Mouse (Mus musculus): Measurements from ENCODE around the gene Rnf180. TPM values are rescaled to one million over a fixed set of nuclear protein-coding genes. Genes with fewer than 3 reads are reported as not detected.

Rnf180 gene
- polyA plus RNA-seq, 1 experiment: 17.3 TPM

DNA sequence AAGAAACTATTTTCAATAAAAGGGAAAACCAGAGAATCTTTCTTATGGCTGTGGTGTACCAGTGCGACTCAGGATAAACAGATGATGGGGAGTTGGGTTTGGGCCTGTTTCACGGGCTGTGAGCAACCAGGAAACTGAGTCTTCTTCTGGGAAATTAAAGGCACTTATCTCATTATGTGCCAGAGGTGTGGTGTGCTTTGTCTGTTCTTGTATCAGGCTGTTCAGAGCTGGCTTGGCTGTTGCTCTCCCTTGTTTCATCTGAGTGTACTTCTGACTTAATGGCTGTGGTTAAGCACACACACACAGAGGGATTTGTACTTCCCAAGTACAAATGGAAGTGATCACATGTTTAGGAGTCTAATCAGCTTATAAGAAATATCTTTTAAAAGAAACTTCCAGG is 190.2 kb downstream of the Rnf180 start:
- H3K4me1 ChIP-seq (ENCODE audit: control insufficient read depth, insufficient read depth, low read length): no peaks in the 10 kb centered on the region
- no peak for TF ChIP-seq POLR2A (IDR thresholded peaks at IDR 0.05; ENCODE audit: extremely low read depth, insufficient read depth, low read length)
- no peak for TF ChIP-seq CTCF (IDR thresholded peaks at IDR 0.05; ENCODE audit: extremely low read depth, insufficient read depth, low read length)
- no peak overlapping the region for H3K27ac ChIP-seq (ENCODE audit: insufficient read depth, low read length)
- no peak overlapping the region for H3K4me3 ChIP-seq (ENCODE audit: insufficient read depth, low read length)

DNA sequence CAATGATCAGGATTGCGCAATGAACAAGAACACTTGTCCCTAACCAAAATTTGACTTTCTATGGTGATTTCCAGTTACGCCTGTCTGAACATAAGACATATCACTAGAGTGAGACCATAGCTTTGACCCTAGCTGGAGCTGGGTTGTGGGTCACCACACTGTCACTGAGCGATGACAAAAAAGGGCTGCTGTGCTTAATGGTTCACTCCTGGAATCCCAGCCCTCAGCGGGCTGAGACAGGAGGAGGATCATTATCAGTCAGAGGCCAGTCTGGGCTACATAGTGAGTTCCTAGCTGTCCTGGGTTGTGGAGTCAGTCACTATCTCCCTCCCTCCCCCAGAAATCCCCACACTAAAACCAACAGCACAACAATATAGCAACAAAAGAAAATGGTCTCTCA is 193.9 kb downstream of the Rnf180 start:
- TF ChIP-seq CTCF (IDR thresholded peaks at IDR 0.05; ENCODE audit: extremely low read depth, insufficient read depth, low read length) (no peak), POLR2A (IDR thresholded peaks at IDR 0.05; ENCODE audit: extremely low read depth, insufficient read depth, low read length) (no peak)
- no peak overlapping the region for H3K27ac ChIP-seq (ENCODE audit: insufficient read depth, low read length)
- no peak overlapping the region for H3K4me3 ChIP-seq (ENCODE audit: insufficient read depth, low read length)
- H3K4me1 ChIP-seq (ENCODE audit: control insufficient read depth, insufficient read depth, low read length): no peaks in the 10 kb centered on the region

DNA sequence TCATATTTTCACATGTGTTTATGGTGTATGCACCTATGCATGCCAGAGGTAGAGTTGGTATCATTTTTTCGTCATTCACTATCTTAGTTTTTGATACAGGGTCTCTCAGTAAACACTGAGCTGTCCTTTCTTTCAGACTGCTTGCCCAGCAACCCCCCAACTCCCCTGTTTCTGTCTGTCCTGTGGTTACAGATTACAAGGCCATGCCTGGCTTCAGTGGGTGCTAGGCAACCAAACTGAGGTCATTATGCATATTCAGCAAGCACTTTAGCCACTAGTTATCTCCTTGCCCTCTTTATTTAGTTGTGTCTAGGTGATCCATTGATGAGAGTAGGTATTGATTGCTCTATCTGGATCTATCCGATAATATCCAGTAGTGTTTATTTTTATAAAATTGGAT is 198.3 kb downstream of the Rnf180 start:
- H3K4me3 ChIP-seq (ENCODE audit: insufficient read depth, low read length): no peak overlapping the region
- H3K4me1 ChIP-seq (ENCODE audit: control insufficient read depth, insufficient read depth, low read length): no peaks in the 10 kb centered on the region
- H3K27ac ChIP-seq (ENCODE audit: insufficient read depth, low read length): no peak overlapping the region
- no peak for TF ChIP-seq POLR2A (IDR thresholded peaks at IDR 0.05; ENCODE audit: extremely low read depth, insufficient read depth, low read length)
- no peak for TF ChIP-seq CTCF (IDR thresholded peaks at IDR 0.05; ENCODE audit: extremely low read depth, insufficient read depth, low read length)

DNA sequence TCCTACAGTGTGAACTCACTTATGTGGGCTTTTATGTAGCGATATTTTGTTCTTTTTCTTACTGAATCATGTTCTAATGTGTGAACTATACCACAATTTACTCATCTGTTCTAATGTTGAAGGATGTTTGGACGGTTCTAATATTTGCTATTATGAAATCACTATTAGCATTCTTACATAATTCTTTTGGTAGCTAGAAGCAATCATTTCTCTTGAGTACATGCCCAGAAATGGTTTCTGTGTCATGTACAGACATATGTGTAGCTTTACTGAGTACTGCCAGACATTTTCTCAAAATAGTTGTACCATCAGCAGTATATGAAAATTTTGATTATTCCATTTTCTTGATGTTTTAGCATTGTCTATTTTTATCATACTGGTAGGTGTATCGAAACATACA is 205.3 kb downstream of the Rnf180 start:
- H3K4me1 ChIP-seq (ENCODE audit: control insufficient read depth, insufficient read depth, low read length): no peaks in the 10 kb centered on the region
- no peak for TF ChIP-seq CTCF (IDR thresholded peaks at IDR 0.05; ENCODE audit: extremely low read depth, insufficient read depth, low read length)
- no peak for TF ChIP-seq POLR2A (IDR thresholded peaks at IDR 0.05; ENCODE audit: extremely low read depth, insufficient read depth, low read length)
- no peak overlapping the region for H3K27ac ChIP-seq (ENCODE audit: insufficient read depth, low read length)
- H3K4me3 ChIP-seq (ENCODE audit: insufficient read depth, low read length): no peak overlapping the region

DNA sequence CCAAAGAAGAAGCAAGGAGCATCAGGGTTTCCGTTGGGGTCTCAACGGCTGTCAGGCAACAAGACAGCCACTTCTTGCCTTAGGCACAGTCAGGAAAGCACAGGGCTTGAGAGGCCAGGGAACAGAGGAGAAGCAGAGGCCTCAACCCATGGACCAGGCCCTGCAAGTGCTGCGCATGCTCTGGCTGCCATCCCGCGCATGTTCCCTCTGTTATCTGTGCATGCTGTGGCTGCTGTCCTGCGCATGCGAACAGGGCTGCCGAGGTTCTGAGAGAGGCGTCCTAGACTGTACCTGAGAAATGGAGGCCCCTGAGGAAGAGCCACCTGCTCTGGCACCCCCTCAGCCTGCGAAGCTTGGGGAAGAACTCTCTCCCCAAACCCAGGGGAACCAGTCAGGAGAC is 212.8 kb downstream of the Rnf180 start, which contains the start of gene 4933425L06Rik:
Gene 4933425L06Rik (plus strand): TSS at position 261 of the 400 bp plus-strand sequence.
- Histone ChIP-seq H3K4me3 (ENCODE audit: insufficient read depth, low read length) (no peak within 1 kb of the TSS), H3K4me1 (ENCODE audit: control insufficient read depth, insufficient read depth, low read length) (no peaks in the 10 kb centered on the region), H3K27ac (ENCODE audit: insufficient read depth, low read length) (no peak within 1 kb of the TSS)
- TF ChIP-seq CTCF (IDR thresholded peaks at IDR 0.05; ENCODE audit: extremely low read depth, insufficient read depth, low read length): no peak

Other genes with a start within 250 kb of the Rnf180 start
- gene Rgs7bp, start 239.9 kb downstream of the Rnf180 start, polyA plus RNA-seq (2012; rRNA removed): 86.7 and 90.1 TPM in 2 replicates
- gene 4933425L06Rik, start 212.7 kb downstream of the Rnf180 start, polyA plus RNA-seq (2012; rRNA removed): not detected in 2 replicates
- gene Htr1a, start 148.8 kb upstream of the Rnf180 start, polyA plus RNA-seq (2012; rRNA removed): 8.0 and 10.3 TPM in 2 replicates

All from cortical plate, adult 2 months (tissue).